Mouse (Mus musculus): ENCODE results near the gene Cux1.

Cux1 gene

DNA sequence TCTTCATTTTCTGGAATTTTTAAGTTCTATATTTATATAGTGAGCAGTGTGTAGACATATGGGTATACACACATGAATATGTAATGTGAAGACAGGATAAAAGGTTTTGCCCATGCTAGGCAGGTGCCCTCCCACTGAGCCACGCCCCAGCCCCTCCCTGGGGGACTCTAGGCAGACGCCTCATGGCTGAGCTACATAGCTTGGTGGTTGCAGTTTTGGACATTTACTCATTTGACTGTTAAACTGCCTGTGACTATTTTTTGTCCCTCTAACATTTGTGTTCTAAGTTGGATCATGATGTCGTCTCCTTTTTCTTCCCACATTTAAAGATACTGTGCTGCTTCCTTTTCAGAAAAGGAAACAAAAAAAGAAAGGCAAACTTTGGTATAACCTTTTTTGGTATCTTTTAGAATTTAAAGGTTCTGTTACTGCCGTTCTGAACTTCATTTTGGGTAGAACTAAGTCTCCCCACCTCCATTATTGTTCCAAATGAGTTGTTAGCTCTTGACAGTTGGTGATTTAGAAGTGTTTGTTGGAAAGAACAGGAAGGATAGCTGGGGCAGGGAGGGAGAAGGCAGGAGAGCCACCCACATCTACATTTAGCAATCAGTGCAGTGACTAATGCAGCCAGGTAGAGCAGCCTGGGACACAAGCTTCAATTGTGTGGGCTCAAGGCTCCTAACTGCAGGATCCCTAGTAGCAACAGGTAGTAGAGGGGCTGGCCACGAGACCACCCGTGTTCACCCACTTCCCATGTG is 204.6 kb downstream of the Cux1 start:
- DNase-seq (ENCODE audit: low read depth, low spot score) = no peak
- H3K27me3 ChIP-seq (ENCODE audit: control insufficient read depth, insufficient read depth, low read length, poor library complexity, severe bottlenecking) = no peaks in the 10 kb centered on the region
- peaks cover 8% of the 10 kb centered on the region for H3K36me3 ChIP-seq (ENCODE audit: control insufficient read depth, insufficient read depth, low read length, poor library complexity, severe bottlenecking)

DNA sequence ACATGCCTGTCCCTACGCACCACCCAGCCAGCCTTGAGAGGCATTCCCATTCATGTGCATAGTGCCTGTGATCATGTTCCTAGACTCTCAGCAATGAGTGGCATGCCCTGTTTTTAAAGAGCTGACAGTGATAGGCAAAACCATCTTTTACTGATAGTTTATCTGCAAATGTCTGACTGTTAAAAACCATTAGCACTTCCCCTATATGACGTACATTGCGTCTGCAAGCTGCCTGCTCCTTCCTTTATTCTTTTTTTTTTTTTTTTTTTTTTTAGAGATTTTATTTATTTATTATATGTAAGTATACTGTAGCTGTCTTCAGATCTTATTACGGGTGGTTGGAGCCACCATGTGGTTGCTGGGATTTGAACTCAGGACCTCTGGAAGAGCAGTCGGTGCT is 205.3 kb downstream of the Cux1 start:
- Histone ChIP-seq H3K27me3 (ENCODE audit: control insufficient read depth, insufficient read depth, low read length, poor library complexity, severe bottlenecking) (no peaks in the 10 kb centered on the region), H3K36me3 (ENCODE audit: control insufficient read depth, insufficient read depth, low read length, poor library complexity, severe bottlenecking) (peaks cover 7% of the 10 kb centered on the region)
- DNase-seq (ENCODE audit: low read depth, low spot score) = no peak

DNA sequence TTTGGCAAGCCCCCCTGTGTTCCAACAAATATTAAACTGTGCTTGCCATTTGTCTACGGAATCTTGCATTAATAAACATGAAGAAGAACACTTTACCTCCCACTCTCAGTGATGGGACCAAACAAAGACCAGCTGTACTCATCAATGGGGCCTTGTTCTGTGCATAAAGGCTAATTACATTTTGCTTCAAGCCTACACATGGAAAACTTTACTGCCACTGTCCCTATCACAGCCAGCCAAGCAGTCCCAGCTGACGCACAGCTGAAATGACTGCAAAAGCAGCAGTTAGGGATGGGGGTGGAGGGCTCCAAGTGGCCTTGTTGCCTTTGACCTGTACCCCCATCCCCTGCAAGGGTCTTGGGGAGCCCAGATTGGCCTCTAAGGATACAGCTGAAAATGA is 210.1 kb downstream of the Cux1 start:
- Histone ChIP-seq H3K36me3 (ENCODE audit: control insufficient read depth, insufficient read depth, low read length, poor library complexity, severe bottlenecking) (0 out of 2 replicates have a peak, but pooled peaks cover 5% of the 10 kb centered on the region), H3K27me3 (ENCODE audit: control insufficient read depth, insufficient read depth, low read length, poor library complexity, severe bottlenecking) (no peaks in the 10 kb centered on the region)
- no peak for DNase-seq (ENCODE audit: low read depth, low spot score)

DNA sequence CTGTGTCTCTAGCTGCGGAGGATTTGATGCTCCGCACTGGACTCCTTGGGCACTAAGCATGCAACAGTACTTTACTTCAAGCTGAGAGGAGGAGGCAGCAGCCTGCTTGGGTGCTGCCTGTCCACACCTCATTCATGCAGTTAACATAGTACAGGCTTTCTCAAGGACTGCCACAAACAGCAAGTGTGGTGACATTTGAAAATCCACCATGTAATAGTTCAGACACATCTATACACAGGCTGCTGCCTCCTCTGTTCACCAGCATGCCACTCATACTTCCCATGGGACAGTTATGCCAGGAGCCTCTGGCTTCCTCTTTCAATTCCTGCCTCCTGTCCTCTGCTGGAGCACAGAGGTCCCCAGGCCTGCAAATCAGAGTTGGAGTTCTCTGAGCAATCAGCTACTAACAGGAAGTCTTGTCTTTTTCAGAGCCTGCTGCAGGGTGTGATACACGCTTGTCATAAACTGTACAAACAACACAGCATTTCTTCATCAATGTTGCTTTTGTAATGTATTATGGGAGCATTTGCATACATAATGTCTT is 211.6 kb downstream of the Cux1 start:
- 0 out of 2 replicates have a peak, but pooled peaks cover 4% of the 10 kb centered on the region for H3K36me3 ChIP-seq (ENCODE audit: control insufficient read depth, insufficient read depth, low read length, poor library complexity, severe bottlenecking)
- DNase-seq (ENCODE audit: low read depth, low spot score) = no peak
- no peaks in the 10 kb centered on the region for H3K27me3 ChIP-seq (ENCODE audit: control insufficient read depth, insufficient read depth, low read length, poor library complexity, severe bottlenecking)

DNA sequence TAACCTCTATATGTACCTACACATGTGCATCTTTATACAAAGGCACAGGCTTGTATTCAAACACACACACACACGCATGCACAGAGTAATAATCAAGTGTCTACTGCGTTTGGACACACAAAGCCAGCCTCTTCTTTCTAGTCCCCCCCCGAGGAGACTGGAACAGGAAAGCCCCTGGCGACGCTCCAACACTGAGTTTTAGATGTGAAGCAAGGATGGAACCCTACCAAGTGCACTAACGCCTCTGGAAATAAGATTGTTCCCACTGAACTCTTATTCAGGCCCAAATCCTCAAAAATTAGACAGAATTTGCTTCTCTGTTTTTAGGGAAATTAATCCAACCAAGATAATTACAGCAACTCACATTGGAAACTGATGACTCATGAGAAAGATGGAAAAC is 212.6 kb downstream of the Cux1 start:
- DNase-seq (ENCODE audit: low read depth, low spot score) = no peak
- H3K27me3 ChIP-seq (ENCODE audit: control insufficient read depth, insufficient read depth, low read length, poor library complexity, severe bottlenecking) = no peaks in the 10 kb centered on the region

DNA sequence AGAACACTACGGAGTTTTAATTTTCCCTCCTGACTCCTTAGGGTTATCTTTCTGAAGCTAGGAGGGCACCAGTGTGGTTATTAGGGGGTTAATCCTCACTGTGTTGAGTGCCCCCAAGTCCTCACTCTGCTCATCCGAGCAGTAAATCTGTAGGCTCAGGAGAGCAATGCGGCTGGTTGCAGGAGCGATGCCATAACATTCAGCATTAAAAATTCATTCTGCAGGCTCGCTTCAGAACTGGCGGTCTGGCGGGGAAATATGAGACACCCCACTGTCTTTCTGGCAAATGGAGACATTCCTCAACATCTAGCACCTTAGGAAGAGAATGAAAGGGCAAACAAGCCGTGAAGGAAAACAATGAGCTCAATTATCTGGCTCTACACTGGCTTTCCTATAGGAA is 214.2 kb downstream of the Cux1 start:
- DNase-seq (ENCODE audit: low read depth, low spot score) = no peak
- Histone ChIP-seq H3K36me3 (ENCODE audit: control insufficient read depth, insufficient read depth, low read length, poor library complexity, severe bottlenecking) (0 out of 2 replicates have a peak, but pooled peaks cover 2% of the 10 kb centered on the region), H3K27me3 (ENCODE audit: control insufficient read depth, insufficient read depth, low read length, poor library complexity, severe bottlenecking) (no peaks in the 10 kb centered on the region)

More for the DNA sequence above, 212.6 kb downstream of the Cux1 start:
- H3K36me3 ChIP-seq (ENCODE audit: control insufficient read depth, insufficient read depth, low read length, poor library complexity, severe bottlenecking) = 0 out of 2 replicates have a peak, but pooled peaks cover 2% of the 10 kb centered on the region

DNA sequence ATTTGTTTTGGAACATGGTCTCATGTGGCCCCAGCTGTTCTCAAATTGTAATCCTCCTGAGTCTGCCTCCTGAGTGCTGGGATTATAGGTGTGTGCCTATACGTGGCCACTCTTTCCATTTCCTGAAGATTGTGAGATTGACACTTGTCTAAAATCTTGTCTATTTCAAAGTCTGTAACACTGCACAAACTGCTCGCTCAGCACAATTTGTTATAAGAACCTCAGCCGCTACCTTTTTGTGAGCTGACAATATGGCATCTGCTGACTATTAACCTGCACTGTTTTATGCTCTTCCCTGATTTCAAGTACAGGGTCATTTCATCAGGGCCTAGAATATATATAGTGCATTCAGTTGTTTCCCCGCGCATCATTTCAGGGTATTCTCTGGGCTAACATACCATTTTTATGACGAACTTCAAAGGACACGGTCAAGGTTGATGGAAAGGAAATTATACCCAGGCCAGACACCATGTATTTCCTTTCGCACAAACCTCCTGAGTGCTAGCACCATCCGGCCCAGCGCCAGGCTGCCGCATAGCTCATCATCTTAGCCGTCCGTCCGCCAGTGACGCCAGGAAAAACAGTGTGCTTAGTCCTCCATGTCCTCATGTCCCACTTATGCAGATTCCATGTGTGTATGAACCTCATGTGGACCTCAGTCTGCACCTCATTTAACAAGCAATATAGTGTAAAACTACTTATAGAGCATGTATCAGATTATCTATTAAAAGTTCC is 224.0 kb downstream of the Cux1 start:
- peaks cover 5% of the 10 kb centered on the region for H3K36me3 ChIP-seq (ENCODE audit: control insufficient read depth, insufficient read depth, low read length, poor library complexity, severe bottlenecking)
- no peaks in the 10 kb centered on the region for H3K27me3 ChIP-seq (ENCODE audit: control insufficient read depth, insufficient read depth, low read length, poor library complexity, severe bottlenecking)
- DNase-seq (ENCODE audit: low read depth, low spot score) = no peak

DNA sequence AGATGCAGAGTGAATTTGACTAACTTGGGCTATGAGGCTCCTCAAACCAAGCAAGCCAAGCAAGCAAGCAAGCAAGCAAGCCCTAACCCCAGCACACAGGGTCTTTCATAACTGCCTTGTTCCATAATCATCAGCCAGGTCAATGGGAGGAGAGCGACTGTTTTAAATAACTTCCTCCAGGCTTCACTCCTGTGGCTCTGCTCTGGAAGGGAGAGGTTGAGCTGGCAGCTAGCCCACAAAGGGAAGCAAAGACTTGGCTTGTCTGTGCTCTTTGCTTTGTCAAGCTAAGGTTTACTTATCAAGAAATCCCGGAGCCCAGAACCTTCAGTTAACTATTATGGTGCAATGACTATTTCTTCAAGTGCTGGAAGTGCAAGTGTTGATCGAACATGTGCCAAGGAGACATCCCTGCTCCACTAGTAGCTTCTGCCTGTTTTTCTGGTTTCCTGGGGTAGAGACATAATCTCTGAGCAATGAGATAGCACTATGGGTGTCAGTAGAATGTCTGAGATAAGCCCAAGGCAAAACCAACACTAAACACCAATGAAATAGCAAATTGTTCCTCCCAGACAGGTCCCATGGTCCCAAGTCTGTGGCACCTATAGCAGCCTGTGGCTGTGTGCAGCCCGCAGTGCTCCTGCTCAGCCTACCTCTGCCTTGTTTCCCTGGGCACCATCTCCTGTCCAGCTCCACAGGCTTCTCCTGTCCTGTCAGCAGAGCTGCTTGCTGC is 230.3 kb downstream of the Cux1 start:
- H3K36me3 ChIP-seq (ENCODE audit: control insufficient read depth, insufficient read depth, low read length, poor library complexity, severe bottlenecking) = peaks cover 3% of the 10 kb centered on the region
- no peaks in the 10 kb centered on the region for H3K27me3 ChIP-seq (ENCODE audit: control insufficient read depth, insufficient read depth, low read length, poor library complexity, severe bottlenecking)
- DNase-seq (ENCODE audit: low read depth, low spot score) = no peak

DNA sequence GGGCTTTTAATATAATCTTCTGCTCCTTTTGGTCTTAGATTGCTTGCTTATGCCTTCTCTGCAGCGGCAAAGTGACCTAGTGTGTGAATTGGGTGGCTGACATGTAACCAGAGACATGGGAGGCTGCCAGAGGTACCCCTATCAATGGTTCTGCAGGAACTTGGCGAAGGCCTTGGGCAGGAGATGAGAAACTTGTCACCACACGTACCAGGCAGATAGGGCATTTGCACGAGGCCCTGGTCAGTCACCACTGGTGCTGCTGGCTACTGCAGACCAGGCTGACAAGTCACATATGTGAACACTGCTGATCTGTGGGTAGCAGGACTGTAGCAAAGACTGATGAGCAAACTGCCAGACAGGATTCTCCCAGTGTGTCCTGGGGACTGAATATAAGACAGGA is 231.6 kb downstream of the Cux1 start:
- DNase-seq (ENCODE audit: low read depth, low spot score) = no peak
- Histone ChIP-seq H3K36me3 (ENCODE audit: control insufficient read depth, insufficient read depth, low read length, poor library complexity, severe bottlenecking) (peaks cover 3% of the 10 kb centered on the region), H3K27me3 (ENCODE audit: control insufficient read depth, insufficient read depth, low read length, poor library complexity, severe bottlenecking) (no peaks in the 10 kb centered on the region)

DNA sequence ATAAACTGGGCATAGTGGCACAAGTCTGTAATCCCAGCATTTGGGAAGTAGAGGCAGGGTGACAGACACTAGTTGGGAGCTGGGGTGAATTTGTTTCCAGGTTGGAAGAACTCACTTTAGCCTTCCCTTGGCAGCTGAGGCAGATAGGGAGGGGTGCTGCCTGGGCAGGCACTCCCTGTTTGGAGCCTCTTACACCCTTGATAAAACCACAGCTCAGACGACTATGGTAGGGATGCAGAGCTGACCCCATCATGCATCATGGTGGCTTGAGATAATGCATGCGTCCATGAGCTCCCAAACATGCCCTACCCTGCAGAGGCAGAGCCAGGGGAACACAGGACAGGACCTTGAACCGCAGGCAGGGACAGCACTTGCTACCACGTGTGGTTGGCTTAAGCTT is 232.5 kb downstream of the Cux1 start:
- no peak for DNase-seq (ENCODE audit: low read depth, low spot score)
- H3K27me3 ChIP-seq (ENCODE audit: control insufficient read depth, insufficient read depth, low read length, poor library complexity, severe bottlenecking) = no peaks in the 10 kb centered on the region
- peaks cover 3% of the 10 kb centered on the region for H3K36me3 ChIP-seq (ENCODE audit: control insufficient read depth, insufficient read depth, low read length, poor library complexity, severe bottlenecking)

DNA sequence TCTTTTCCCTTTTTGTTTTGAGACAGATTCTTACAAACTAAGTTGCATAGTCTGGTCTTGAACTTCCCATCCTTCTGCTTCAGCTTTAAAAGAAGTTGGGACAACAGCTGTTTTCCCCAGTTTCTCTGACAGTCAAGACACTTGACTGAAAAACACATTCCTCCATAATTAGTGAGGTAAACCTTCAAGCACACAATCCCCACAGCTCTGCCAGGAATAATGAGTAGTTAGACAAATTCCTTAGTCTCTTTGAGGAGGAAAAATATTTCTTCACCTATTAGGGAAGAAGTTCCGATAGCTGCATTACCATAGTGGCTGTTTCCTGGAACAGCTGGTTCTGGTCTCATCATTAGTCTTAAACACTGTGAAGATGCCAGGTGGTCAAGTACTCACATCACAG is 233.2 kb downstream of the Cux1 start:
- no peaks in the 10 kb centered on the region for H3K27me3 ChIP-seq (ENCODE audit: control insufficient read depth, insufficient read depth, low read length, poor library complexity, severe bottlenecking)
- no peak for DNase-seq (ENCODE audit: low read depth, low spot score)

DNA sequence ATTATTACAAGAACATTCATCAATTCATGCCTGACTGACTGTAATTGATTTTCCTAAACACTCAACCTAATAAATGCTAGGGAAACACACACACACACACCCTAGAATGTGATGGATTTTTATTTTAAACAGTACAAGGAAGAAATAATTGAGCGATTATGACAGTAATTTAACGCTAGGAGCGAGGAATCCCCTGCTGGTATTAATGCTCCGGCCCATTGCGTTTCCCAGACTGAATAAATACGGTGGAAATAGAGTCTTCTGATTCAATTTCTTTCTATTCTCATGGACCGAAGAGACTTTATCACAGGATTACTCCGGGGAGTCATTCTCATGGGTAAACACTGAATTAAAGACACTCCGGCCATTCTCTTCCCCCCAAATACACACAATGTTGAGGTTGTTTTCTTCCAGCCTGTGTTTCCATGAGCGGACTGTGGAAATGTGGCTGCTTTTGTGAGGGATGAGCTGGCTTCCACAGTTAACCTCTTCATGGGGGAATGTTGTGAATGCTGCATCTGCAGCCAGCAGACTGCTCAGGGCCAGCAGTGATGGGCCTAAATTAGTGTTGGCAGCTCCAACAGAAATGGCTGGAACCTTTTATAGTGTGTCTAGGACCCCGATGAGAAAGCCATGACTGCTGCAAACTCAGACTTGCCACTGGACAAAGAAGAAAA is 234.4 kb downstream of the Cux1 start:
- DNase-seq (ENCODE audit: low read depth, low spot score) = no peak
- H3K27me3 ChIP-seq (ENCODE audit: control insufficient read depth, insufficient read depth, low read length, poor library complexity, severe bottlenecking) = no peaks in the 10 kb centered on the region
- no peaks in the 10 kb centered on the region; the same call in none of the 2 replicates for H3K36me3 ChIP-seq (ENCODE audit: control insufficient read depth, insufficient read depth, low read length, poor library complexity, severe bottlenecking)

More for the DNA sequence above, 233.2 kb downstream of the Cux1 start:
- H3K36me3 ChIP-seq (ENCODE audit: control insufficient read depth, insufficient read depth, low read length, poor library complexity, severe bottlenecking) = no peaks in the 10 kb centered on the region; the same call in 1 of the 2 replicates

DNA sequence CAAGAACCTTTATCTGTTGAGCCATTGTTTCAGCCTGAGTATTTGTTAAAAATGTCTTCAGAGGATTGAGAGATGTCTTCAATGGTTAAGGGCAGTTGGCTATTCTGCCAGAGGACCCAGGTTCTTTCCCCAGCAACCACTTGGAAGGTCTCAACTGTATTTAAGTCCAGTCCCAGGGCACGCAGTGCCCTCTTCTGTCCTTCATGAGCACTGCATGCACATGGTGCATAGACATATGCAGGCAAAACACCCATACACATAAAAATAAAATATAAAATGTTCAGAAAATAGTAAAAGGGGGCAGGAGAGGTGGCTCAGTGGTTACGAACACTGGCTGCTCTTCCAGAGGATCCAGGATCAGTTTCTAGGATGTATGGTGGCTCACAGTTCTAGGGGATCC is 239.6 kb downstream of the Cux1 start:
- no peaks in the 10 kb centered on the region; the same call in none of the 2 replicates for H3K36me3 ChIP-seq (ENCODE audit: control insufficient read depth, insufficient read depth, low read length, poor library complexity, severe bottlenecking)
- no peaks in the 10 kb centered on the region for H3K27me3 ChIP-seq (ENCODE audit: control insufficient read depth, insufficient read depth, low read length, poor library complexity, severe bottlenecking)
- DNase-seq (ENCODE audit: low read depth, low spot score) = peak; percentile 19

DNA sequence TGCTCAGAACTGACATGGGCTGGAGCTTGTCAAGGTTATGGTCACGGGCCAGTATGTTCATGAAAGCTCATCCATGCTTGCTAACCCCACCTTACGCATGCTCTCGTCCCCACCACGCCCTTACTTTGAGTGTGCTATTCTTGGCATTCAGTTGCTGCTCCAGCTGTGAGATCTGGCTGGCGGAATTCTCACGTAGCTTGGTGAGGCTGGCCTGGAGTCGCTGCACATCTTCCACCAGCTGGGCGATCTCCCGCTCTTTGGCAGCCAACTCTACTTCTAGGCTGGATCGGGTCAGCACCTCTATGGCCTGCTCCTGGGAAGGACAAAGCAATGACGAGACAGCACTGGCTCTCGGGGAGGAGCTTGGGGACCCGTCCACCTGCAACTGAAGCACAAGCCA is 240.7 kb downstream of the Cux1 start:
- Histone ChIP-seq H3K27me3 (ENCODE audit: control insufficient read depth, insufficient read depth, low read length, poor library complexity, severe bottlenecking) (no peaks in the 10 kb centered on the region), H3K36me3 (ENCODE audit: control insufficient read depth, insufficient read depth, low read length, poor library complexity, severe bottlenecking) (no peaks in the 10 kb centered on the region; the same call in none of the 2 replicates)
- DNase-seq (ENCODE audit: low read depth, low spot score) = no peak

All from splenic B cell, adult 2 months (primary cell).